Mouse (Mus musculus) kidney, embryonic 14.5 days (tissue): ENCODE measurements around the gene Cdh13. TPM values are rescaled to one million over a fixed set of nuclear protein-coding genes. Genes with fewer than 3 reads are reported as not detected.

Experiments used
- ATAC-seq: fragments of 200-750 bp; cut with Nextera tagmentation; 2 replicates; pipeline ENCODE4 v1.8.0; 2017; ENCODE audit warnings: moderate number of reproducible peaks, mild to moderate bottlenecking, moderate TSS enrichment, moderate library complexity; ENCODE audit not compliant: low FRiP score, low TSS enrichment
- H3K27ac ChIP-seq: fragments of 300-500 bp; sonication (generic); 2 replicates; pipeline ENCODE4 v1.5.1; 2014; ENCODE audit warnings: low read depth, mild to moderate bottlenecking, low read length, moderate library complexity, mixed read lengths
- H3K27me3 ChIP-seq: fragments of 300-500 bp; sonication (generic); 2 replicates; pipeline ENCODE4 v1.6.1; 2014; ENCODE audit warnings: mild to moderate bottlenecking, low read length; ENCODE audit not compliant: control insufficient read depth, insufficient read depth
- H3K36me3 ChIP-seq: fragments of 300-500 bp; sonication (generic); 2 replicates; pipeline ENCODE4 v1.6.1; 2014; ENCODE audit warnings: low read length, mixed read lengths; ENCODE audit not compliant: control insufficient read depth, insufficient read depth
- H3K4me1 ChIP-seq: fragments of 300-500 bp; sonication (generic); 2 replicates; pipeline ENCODE4 v1.6.1; 2014; ENCODE audit warnings: low read length, mixed read lengths; ENCODE audit not compliant: control insufficient read depth, insufficient read depth
- H3K4me2 ChIP-seq: fragments of 300-500 bp; sonication (generic); replicated peaks from 2 replicates; pipeline ENCODE4 v1.6.1; 2014; ENCODE audit warnings: low read depth, mild to moderate bottlenecking, low read length
- H3K4me3 ChIP-seq: fragments of 300-500 bp; sonication (generic); 2 replicates; pipeline ENCODE4 v1.5.1; 2014; ENCODE audit warnings: mild to moderate bottlenecking, low read length
- H3K9ac ChIP-seq: fragments of 300-500 bp; sonication (generic); 2 replicates; pipeline ENCODE4 v1.6.1; 2014; ENCODE audit warnings: low read depth, mild to moderate bottlenecking, low read length, moderate library complexity
- H3K9me3 ChIP-seq: fragments of 300-500 bp; sonication (generic); 2 replicates; pipeline ENCODE4 v1.6.1; 2016; ENCODE audit warnings: low read length; ENCODE audit not compliant: control insufficient read depth
- WGBS: fragments of 180-500 bp; shearing (Covaris S2); extraction: QIAGEN DNeasy Blood & Tissue Kit; methylation state at CpG from one replicate; pipeline ENCODE4 v1.1.7; 2014; 5-methylcytosine and 5-hydroxymethylcytosine counted together
- polyA plus RNA-seq: library from polyadenylated mRNA; unstranded; fragments of >200 nt; fragmentation: Nextera tagmentation; extraction: Ambion mirVana; gene quantifications from 2 replicates; pipeline ENCODE4 v1.2.1, GENCODE M21; 2014

Cdh13 gene
- polyA plus RNA-seq, 1 experiment from 2014 or later = 3.1 TPM

GRCm38 (mm10) chr8:118439857-118440256 lies 156.3 kb downstream of the Cdh13 start:
- Histone ChIP-seq H3K36me3 (no peaks in the 10 kb centered on the region), H3K4me2 (no peak overlapping the region), H3K9me3 (no peaks in the 10 kb centered on the region), H3K4me1 (no peaks in the 10 kb centered on the region), H3K4me3 (no peak overlapping the region), H3K9ac (no peak overlapping the region), H3K27me3 (no peaks in the 10 kb centered on the region), H3K27ac (no peak overlapping the region)
- ATAC-seq = no peak
- 83% methylated on average over 5 of the region's 5 CpGs for WGBS

- no peaks in the 10 kb centered on the region for H3K4me1 ChIP-seq
- no peak for ATAC-seq
- no peak overlapping the region for H3K4me2 ChIP-seq
- no peak overlapping the region for H3K27ac ChIP-seq
- H3K9me3 ChIP-seq = no peaks in the 10 kb centered on the region
- H3K27me3 ChIP-seq = no peaks in the 10 kb centered on the region
- H3K9ac ChIP-seq = no peak overlapping the region
- no peak overlapping the region for H3K4me3 ChIP-seq
- WGBS = 60% methylated on average over 3 of the region's 3 CpGs
- no peaks in the 10 kb centered on the region for H3K36me3 ChIP-seq
Observed at GRCm38 (mm10) chr8:118443361-118443760, 159.8 kb downstream of the Cdh13 start.

GRCm38 (mm10) chr8:118444651-118445207 lies 161.2 kb downstream of the Cdh13 start:
- Histone ChIP-seq H3K9me3 (no peaks in the 10 kb centered on the region), H3K27me3 (no peaks in the 10 kb centered on the region), H3K36me3 (no peaks in the 10 kb centered on the region), H3K4me3 (no peak overlapping the region), H3K4me2 (no peak overlapping the region), H3K4me1 (no peaks in the 10 kb centered on the region), H3K27ac (no peak overlapping the region), H3K9ac (no peak overlapping the region)
- ATAC-seq = no peak
- WGBS = 89% methylated on average over 8 of the region's 8 CpGs

DNA sequence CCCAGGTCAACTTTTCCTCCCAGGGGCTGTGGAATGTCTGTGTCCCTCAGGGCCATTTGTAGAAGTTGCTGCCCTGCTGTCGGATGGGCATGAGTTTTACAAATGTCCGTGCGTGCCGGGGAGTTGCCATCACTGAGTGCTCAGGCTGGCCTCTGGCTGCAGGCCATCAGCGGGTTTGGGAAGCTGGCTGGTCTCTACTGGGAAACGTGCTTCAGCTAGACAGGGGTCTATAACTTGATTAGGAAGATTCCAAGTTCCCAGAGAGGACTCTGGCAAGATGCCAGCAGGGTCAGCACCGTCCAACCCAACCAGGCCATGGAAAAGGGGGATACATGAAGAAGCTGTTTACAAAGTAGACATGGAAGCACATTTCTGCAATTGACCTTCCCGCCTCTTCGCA lies 163.0 kb downstream of the Cdh13 start:
- Histone ChIP-seq H3K27ac (no peak overlapping the region), H3K4me3 (no peak overlapping the region), H3K9me3 (no peaks in the 10 kb centered on the region), H3K9ac (no peak overlapping the region), H3K36me3 (no peaks in the 10 kb centered on the region), H3K4me2 (no peak overlapping the region), H3K27me3 (no peaks in the 10 kb centered on the region), H3K4me1 (no peaks in the 10 kb centered on the region)
- ATAC-seq = no peak
- 82% methylated on average over 9 of the region's 9 CpGs for WGBS

- H3K9me3 ChIP-seq = no peaks in the 10 kb centered on the region
- H3K27ac ChIP-seq = no peak overlapping the region
- no peaks in the 10 kb centered on the region for H3K27me3 ChIP-seq
- no peak overlapping the region for H3K4me3 ChIP-seq
- no peaks in the 10 kb centered on the region for H3K36me3 ChIP-seq
- WGBS = 92% methylated on average over 6 of the region's 6 CpGs
- ATAC-seq = no peak
- H3K4me1 ChIP-seq = no peaks in the 10 kb centered on the region
- H3K4me2 ChIP-seq = no peak overlapping the region
- H3K9ac ChIP-seq = no peak overlapping the region
Observed at GRCm38 (mm10) chr8:118448011-118448410, 164.5 kb downstream of the Cdh13 start.

GRCm38 (mm10) chr8:118452445-118453103 lies 169.0 kb downstream of the Cdh13 start:
- Histone ChIP-seq H3K4me2 (no peak overlapping the region), H3K9ac (no peak overlapping the region), H3K27ac (no peak overlapping the region), H3K9me3 (no peaks in the 10 kb centered on the region), H3K36me3 (no peaks in the 10 kb centered on the region), H3K4me1 (no peaks in the 10 kb centered on the region), H3K27me3 (no peaks in the 10 kb centered on the region), H3K4me3 (no peak overlapping the region)
- peak; percentile 64; the same call in 1 of the 2 replicates for ATAC-seq
- WGBS = 25% methylated on average over 11 of the region's 11 CpGs

DNA sequence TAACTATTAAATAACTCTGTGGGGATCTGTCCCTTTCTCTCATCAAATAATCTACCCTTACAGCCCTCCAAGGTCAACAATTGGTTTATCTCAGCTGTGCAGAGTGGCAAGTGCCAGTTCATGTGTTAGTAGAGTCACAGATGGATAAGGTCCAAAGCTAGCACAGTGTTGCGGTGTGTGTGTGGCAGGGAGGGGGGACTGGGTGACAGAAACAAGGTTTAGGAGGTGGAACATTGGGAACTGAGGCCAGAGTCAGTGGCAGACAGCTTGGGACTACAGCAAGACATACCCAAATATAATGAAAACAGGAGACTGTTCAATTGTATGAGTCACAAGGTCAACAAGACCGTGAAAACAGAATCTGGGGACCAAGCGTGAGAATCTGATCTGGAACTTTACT lies 171.7 kb downstream of the Cdh13 start:
- WGBS = 68% methylated on average over 3 of the region's 3 CpGs
- Histone ChIP-seq H3K9me3 (no peaks in the 10 kb centered on the region), H3K4me3 (no peak overlapping the region), H3K27me3 (no peaks in the 10 kb centered on the region), H3K9ac (no peak overlapping the region), H3K36me3 (no peaks in the 10 kb centered on the region), H3K4me2 (no peak overlapping the region), H3K27ac (no peak overlapping the region), H3K4me1 (no peaks in the 10 kb centered on the region)
- no peak for ATAC-seq

- Histone ChIP-seq H3K9ac (no peak overlapping the region), H3K9me3 (peaks cover 5% of the 10 kb centered on the region; the same call in 1 of the 2 replicates), H3K27ac (no peak overlapping the region), H3K4me1 (no peaks in the 10 kb centered on the region), H3K27me3 (no peaks in the 10 kb centered on the region), H3K4me2 (no peak overlapping the region), H3K4me3 (no peak overlapping the region), H3K36me3 (no peaks in the 10 kb centered on the region)
- no peak for ATAC-seq
- 92% methylated on average over 3 of the region's 3 CpGs for WGBS
Observed at GRCm38 (mm10) chr8:118465330-118465948, 181.9 kb downstream of the Cdh13 start.

DNA sequence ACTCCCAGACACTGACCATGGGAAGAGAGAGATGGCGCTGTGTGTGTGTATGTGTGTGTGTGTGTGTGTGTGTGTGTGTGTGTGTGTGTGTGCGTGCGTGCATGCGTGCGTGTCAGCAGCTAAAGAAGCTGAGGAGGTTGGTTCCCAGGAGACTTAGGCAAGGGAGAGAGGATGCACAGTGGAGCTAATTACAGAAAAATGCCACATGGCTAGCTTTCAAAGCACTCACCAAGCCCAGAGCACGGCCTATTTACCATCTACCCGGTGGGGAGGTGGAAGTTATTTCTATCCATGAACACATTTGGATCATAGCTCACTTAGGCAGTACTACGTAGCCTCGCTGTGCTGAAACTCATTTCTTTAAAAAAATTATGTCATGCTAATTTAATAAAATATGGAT lies 194.1 kb downstream of the Cdh13 start:
- no peak overlapping the region for H3K27ac ChIP-seq
- H3K9me3 ChIP-seq = no peaks in the 10 kb centered on the region
- ATAC-seq = no peak
- no peak overlapping the region for H3K4me2 ChIP-seq
- 83% methylated on average over 9 of the region's 9 CpGs for WGBS
- H3K36me3 ChIP-seq = no peaks in the 10 kb centered on the region
- H3K4me3 ChIP-seq = no peak overlapping the region
- H3K4me1 ChIP-seq = no peaks in the 10 kb centered on the region
- H3K27me3 ChIP-seq = no peaks in the 10 kb centered on the region
- H3K9ac ChIP-seq = no peak overlapping the region
